Mouse (Mus musculus): Measurements from ENCODE around the gene Slc4a2. TPM values are rescaled to one million over a fixed set of nuclear protein-coding genes. Genes with fewer than 3 reads are reported as not detected.
"Not testable (repeated sequence)": the region's sequence is repeated elsewhere in the genome, so short reads cannot be mapped to it uniquely, and the experiment has no call there.

Slc4a2 gene
- polyA plus RNA-seq, 2 experiments from 2014 or later = 12.2 to 13.3 TPM

DNA sequence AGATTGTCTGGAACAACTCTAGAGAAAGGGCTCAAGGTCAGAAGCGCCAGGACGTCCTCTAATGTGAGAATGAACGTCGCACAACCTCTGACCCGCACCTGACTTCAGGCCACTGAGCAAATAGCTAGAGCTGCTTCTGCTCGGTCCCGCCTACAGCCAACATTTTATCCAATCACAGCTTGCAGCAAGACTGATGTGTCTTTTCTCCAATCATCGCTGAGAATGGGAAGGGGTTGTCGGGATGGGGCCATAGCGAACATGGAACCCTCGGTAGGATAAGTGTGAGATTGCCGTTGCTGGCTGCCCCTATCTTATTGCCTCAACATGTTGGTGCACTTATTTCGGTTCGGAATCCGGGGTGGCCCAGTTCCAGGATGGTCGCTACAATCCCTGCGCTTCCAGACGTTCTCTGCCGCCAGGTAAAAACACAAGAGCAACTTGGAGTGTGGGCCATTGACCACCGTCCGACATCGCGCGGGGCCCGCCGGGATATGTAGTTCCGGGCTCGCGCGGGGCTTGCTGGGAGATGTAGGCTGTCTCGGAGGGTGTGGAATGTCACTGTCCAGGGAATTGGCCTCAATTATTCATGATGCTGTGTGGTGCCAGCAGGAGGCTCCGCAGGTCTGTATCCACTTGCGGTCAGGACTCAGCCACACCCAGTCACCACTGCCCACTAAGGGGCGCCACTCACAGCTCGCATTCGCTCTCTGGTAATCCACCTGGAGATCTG is 29.3 kb upstream of the Slc4a2 start:
- peak; percentile 83 for ATAC-seq

DNA sequence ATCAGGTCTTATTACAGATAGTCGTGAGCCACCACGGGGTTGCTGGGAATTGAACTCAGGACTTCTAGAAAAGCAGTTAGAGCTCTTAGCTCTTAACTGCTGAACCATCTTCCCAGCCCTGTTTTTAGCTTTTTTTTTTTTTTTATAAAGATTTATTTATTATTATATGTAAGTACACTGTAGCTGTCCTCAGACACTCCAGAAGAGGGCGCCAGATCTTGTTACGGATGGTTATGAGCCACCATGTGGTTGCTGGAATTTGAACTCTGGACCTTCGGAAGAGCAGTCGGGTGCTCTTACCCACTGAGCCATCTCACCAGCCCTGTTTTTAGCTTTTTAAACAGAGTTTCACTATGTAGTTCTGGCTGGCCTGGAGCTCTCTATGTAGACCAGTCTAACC is 27.4 kb upstream of the Slc4a2 start:
- not testable (repeated sequence) for ATAC-seq

DNA sequence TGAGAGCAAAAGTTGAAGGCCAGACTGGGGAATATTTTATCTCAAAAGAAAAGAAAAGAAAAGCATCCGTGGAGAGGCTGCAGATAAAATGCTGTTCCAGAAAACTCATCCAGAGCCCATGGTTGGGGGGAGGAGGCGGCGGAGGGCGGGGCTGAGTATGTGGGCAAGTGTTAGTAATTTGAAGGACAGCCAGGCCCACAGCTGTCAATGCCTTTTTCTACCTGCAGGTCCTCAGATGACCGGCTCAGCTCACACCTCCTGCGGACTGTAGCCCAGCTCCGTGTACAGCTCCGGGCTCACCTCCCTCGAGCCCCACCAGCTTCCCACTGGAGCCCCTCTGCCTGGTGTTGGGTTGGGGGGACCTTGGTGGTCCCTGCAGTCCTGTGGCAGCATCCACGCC is 24.0 kb upstream of the Slc4a2 start:
- ATAC-seq = no peak

DNA sequence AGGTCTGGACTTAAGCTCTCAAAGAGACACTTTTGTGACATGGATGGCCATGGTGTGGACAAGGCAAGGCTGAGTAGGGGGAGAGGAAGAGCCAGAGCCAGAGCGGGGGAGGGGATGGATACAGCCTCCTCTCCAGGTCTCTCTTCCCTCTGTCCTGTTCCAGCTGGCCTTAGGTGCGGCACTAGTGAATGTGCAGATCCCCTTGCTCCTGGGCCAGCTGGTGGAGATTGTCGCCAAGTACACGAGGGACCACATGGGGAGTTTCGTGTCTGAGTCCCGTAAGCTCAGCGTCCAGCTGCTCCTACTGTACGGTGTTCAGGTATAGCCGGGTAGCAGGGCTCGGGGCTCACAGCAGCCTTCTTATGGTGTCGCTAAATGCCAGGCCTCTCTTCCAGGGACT is 23.3 kb upstream of the Slc4a2 start:
- ATAC-seq = no peak

DNA sequence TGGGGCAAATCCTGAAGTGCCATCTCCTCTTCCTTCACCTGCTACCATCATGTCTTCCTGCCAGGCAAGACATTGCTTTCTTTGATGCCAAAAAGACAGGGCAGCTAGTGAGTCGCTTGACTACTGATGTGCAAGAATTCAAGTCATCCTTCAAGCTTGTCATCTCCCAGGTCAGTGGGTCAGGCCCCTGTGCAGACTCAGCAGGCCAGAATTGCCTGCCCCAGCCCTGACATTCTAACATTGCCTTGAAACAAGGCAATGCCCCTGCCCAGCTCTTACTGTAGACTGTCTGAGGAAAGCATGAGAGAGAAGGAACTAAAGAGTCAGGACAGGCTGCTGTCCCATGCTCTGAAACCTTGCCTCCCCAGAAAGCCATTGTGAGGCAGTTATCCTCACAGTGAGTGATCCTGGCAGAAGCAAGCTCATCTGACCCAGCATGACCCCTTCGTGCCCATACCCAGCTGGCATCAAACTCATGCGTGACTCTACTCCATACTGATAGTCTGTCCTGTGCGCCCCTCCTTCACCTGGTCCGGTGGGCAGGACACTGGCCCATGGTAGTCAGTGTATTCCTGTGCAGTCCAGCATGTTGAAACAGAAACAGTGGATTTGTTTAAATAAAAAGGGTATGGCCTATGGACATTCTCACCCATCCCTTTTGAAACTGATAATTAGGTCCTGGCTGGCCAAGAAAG is 22.6 kb upstream of the Slc4a2 start:
- ATAC-seq = no peak

DNA sequence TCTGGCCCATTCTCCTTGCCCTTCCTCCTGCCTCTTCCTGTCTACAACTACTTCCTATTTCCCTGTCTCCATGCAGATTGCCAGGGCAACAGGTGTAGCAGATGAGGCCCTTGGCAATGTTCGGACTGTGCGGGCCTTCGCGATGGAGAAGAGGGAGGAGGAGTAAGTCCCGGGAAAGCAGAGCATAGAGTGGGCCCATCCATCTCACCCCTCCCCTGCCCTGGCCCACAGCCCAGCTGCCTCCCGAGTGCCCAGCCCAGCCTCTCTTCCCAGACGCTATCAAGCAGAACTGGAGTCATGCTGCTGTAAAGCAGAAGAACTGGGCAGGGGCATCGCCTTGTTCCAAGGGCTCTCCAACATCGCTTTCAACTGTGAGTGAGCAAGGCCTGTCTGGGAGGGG is 21.7 kb upstream of the Slc4a2 start:
- no peak for ATAC-seq

DNA sequence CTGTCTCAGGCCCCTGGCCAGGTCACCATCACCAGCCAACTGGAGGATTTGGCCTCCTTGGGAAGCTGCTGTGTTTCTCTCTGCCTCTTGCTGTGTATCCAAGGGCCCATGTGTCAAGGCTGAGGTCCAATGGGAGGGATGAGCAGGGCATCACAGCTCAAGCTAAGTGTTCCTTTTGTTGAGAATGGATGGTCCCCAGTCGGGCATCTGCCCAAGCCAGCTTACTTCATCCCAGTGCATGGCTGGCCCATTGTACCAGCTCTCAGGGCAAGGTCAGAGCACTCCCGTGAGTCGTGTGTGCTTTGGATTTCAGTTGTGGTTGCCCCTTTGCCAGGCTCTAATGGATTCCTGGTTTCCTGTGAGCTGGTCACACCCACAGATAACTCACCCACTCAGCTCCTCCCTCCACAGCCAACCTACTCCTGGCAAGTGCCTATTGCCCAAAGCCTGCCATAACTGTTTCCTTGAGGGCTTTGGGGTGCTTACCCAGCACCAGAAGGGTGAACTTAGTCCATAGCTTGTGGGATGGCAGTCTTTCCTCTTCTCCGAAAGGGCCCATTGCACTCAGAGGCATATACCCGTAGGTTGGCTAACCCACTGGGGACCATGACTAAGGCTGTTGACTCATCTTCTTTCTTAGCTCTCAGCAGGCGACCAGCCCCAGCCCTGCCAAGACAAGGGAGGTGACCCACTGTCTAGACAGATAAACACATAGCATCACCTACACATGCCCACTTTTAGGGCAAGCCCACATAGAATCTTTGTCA is 18.9 kb upstream of the Slc4a2 start:
- no peak for ATAC-seq

DNA sequence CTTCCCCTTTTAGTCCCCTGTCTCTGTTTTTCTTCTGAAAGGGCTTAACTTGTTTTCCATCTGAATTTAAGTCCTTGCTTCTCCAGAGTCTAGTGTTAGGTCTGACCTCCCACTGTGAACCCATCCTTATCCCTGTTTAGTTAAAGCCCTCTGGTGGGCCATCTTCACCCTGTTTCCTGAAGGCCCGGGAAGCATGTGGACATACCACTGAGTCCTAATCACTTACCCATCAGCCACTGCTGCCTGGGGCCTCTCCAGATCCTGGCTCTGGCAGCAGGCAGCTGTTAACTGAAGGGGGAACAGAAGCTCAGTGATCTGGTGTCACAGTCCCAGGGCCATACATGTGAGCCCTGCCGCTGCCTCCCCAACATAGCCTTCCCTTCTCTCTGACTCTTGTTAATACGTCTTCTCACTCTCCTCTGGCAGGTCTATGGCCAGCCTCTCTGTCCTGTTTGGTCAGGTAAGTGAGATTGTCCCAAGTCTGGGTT is 18.2 kb upstream of the Slc4a2 start:
- no peak for ATAC-seq

DNA sequence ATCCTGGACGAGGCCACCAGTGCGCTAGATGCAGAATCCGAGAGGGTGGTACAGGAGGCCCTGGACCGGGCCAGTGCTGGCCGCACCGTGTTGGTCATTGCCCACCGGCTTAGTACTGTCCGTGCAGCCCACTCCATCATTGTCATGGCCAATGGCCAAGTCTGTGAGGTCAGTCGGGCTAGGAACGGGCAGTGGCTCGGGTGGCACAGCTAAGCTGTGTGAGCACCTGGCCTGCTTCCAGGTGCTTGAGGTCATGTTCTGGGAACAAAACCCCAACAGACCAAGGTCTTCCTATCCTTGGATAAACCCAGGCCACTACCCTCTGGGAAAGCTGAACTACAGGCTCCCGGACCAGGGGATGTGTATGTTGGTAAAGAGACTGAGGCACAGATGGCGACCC is 15.0 kb upstream of the Slc4a2 start:
- ATAC-seq = no peak

DNA sequence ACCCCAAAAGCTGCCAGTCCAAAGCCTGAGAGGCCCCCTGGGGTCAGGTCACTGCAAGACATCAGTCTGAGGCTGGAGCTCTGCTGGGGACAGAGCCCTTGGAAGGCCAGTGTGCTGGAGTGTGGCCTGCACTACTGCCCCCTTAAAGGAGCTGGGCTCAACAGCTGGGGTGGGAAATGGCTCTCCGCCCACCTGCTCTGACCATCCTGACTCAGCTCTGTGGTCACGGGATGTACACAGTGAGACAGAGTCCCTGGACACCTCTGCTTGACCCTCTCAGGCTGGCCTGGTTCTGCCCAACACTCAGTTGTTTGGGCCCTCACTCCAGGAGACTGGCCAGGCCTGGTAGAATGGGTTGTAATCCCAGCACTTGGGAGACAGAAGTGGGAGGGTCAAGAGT is 14.2 kb upstream of the Slc4a2 start:
- no peak for ATAC-seq

DNA sequence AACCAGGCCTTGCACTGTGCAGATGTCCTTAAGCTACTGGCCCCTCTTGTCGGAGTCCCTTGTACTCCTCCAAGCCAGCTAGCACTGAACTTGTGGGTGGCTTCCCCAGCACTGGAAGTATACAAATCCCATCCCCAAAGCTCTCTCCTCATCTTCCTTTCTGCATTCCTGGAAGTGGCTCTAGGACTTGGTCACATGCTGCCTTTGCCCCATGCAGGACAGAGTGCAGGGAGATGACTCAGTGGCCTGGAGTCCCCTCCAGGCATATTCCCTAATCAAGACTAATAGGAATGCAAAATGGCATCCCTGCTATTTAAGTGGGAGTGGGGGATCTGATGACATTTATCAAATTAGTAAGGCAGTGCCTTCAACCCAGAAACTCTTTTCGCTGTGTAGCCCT is 11.6 kb upstream of the Slc4a2 start:
- no peak for ATAC-seq

DNA sequence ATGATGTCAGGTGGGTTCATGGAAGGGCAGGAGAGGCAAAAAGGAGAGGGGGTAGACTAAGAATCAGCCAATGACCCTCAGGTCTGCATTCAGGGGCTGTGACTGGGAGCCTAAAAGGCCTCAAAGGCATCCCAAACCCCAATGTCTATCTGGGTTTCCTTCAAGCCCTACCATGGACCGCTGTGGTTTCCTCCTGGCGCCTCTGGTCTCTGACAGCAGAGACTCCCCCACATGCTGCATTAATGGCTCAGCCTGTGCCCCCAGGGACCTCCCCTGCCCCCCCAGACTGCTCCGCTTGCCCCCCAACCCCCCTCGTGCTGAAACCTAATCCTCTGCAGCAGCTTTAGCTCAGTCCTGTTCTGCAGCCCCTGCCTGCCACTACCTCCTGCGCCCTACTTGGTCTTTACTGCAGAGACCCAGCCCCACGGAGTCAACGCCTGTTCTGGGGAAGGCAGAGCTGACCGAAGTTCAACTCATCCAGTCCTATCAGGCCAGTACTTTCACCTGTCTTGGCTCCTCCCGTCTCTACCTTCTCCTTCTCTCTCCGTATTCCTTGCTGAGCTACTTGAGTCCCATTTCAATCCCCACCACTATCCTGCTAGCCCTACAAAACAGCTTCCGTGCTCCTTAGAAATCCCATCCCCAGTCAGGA is 10.5 kb upstream of the Slc4a2 start, which contains the start of gene Asic3:
Asic3 (plus strand) TSS at position 351 of the 652 bp plus-strand sequence.
- ATAC-seq = no peak

DNA sequence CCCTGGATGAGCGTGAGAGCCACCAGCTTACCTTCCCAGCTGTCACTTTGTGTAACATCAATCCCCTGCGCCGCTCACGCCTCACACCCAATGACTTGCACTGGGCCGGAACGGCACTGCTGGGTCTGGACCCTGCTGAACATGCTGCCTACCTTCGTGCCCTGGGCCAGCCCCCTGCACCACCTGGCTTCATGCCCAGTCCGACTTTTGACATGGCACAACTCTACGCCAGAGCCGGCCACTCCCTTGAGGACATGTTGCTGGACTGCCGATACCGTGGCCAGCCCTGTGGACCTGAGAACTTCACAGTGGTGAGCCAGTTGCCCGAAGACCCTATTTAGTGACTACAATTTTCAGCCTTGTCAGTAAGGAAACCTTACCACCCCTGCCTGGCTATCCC is 9.7 kb upstream of the Slc4a2 start:
- no peak for ATAC-seq

DNA sequence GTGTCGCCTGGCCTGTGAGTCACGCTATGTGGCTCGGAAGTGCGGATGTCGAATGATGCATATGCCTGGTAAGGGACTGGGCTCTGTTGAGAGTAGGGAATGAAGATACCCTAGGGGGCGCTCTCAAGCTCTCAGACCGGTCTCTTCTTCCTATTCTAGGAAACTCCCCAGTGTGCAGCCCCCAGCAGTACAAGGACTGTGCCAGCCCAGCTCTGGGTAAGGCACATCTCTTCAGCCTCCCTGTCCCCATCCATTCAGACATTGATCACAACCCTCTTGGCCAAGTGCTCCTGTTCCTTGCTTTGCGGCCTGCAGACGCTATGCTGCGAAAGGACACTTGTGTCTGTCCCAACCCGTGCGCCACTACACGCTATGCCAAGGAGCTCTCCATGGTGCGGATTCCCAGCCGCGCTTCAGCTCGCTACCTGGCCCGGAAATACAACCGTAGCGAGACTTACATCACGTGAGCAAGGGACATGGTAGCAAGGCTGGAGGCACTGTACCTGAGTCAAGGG is 7.4 kb upstream of the Slc4a2 start:
- peak; percentile 91 for ATAC-seq

DNA sequence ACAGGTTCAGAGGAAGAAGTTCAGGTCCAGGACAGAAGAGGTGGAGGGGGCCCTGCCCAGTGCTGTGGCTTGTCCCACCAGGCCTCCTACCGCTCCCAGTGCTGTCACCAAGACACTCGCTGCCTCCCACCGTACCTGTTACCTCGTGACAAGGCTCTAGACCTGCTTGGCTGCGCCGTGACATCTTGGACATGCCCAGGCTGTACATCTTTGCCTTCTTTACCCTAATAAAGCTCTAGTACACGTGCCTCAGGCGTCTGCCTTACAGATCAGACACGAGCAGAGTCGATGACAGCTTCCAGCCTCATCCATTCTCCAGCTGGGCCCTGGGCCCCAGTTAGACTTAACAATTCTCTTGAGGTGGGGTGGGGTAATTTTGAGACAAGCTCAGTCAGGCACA is 6.0 kb upstream of the Slc4a2 start:
- no peak for ATAC-seq

DNA sequence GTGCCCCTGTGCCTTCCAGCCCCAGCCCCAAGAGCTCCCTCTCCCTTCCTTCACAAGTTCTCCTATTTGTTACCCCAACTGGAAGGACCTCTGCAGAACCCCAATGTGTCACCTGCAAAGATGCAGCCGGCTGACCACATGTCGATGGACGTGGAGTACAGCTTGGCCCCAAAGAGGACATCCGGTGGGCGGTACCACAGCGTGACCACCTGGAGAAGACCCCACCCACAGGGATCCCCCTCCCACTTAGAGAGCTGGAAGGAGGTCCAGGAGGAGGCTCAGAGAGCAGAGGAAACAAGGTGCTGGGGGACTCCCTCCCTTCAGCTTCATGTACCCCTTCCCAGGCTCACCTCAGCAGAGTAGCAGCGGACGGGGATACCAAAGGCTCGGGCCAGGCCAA is 3.3 kb upstream of the Slc4a2 start:
- no peak for ATAC-seq

DNA sequence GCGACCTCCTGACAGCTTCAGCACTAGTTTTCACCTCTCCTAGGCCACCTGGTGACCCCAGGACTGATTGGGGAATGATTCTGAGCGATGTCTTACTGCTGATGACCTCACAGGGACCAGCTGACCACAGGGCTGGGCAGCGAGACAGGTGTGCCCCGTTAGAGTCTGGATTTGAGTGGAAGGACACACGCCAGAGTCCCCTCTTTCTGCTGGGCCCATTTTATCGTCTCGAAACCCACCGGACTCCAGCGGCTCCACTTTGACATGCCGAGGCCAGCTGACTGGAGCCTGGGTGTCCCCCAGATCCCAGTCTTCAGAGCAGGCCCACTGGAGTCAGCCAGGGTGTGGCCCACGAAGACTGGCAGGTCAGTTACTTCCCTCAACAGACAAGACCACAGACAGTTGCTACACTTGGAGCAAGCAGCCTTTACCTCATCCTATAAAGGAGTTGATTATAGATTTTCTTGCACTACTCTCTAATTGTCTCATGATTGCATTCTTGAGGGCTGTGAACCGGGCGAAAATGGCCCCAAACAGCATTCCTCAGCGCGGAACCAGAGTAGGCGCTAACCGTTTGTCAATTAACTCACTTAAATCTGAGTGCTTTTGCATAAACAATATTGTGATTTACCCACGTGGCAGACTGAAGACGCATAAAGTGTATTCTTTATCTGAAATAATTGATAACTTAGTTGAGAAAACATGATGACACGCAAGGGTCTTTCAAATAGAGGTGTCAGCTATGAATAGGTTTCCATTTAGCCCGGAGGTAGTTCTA is 556 bp downstream of the Slc4a2 start:
- no peak for ATAC-seq

DNA sequence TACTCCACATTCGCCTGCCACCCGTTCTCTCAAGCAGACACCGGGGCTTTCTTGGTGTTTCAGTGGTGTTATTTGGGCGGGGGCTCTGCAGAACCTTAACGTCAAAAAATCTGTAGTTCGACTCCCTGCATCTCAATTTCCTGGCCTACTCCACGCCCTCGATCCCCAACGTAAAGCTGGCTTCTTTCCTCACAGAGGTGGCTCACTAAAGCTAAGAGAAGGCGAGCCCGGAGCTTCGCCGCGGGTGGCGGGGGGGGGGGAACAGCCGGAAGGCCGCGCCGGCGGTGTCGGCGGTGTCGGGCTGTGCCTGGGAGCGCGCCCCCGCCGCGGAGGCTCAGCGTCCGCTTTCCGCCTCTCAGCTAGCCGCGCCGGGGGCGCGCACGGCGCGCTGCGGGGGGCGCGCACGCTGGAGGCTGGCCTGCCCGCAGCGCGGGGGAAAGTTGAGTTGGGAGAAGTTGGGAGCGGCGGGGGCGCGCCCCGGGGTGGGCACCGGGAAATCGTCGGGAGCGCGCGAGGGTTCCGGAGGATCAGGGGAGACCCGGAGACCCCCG is 1.3 kb downstream of the Slc4a2 start:
- ATAC-seq = peak; percentile 41

DNA sequence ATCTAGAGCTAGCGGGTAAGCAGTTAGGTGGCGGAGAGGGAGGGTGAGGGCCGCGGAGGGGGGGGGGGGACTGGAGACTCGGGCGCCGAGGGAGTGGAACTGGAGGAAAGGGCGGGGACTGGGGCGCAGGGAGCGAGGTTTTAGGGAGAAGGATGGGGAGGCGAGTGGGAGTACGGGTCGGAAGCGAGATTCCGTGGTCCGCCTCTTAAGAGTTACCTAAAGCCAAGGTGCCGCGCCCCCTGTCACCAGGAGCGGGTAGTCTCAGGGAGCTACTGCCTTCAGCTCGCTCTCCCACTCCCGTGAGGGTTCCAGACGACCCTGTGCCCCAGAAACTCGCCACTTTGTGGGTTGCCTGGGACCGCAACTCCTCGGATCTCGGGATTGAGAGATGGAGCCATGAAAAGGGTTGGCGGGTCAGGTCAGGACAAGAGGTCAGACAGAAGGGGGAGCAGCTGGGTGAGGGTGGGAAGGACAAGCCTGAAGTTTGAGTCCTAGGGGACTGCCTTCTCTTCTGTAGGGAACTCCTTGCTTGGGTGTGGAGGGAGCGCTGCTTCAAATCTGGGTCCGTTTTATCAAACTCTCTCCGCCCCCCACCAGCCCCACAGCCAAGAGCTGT is 1.9 kb downstream of the Slc4a2 start:
- no peak for ATAC-seq

DNA sequence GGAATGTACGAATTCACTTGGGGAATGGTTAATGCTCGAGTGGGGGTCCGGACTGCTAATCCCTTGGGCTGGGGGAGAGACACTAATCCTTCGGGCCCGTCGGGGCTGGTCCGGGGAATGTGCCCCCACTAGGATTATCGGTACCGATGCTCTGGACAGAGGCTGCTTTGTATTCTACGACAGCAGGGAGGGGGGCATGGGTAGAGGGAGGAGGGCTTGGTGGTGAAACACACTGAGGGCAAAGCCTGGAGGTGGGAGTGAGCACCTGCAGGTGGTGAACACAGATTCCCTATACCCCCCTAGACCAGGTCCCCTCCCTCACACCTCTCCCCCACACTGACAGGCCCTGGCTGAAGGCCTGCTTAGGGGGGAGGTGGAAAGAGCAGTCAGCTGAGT is 2.4 kb downstream of the Slc4a2 start:
- ATAC-seq = no peak

Data from activated CD4-positive, CD25-positive, alpha-beta regulatory T cell, adult 4 months (primary cell).